Mouse (Mus musculus) ES-Bruce4 (cell line): ENCODE results near the gene Mterf4. TPM values are rescaled to one million over a fixed set of nuclear protein-coding genes. Genes with fewer than 3 reads are reported as not detected.

Experiments used
- H3K27ac ChIP-seq: 2 replicates; pipeline ENCODE4 v1.5.1; 2012; ENCODE audit warnings: low read length, inconsistent platforms; ENCODE audit not compliant: insufficient read depth
- H3K27me3 ChIP-seq: 2 replicates; pipeline ENCODE4 v1.6.1; 2012; ENCODE audit warnings: mild to moderate bottlenecking, low read length, inconsistent platforms; ENCODE audit not compliant: control insufficient read depth, poor library complexity, insufficient read depth, severe bottlenecking
- H3K36me3 ChIP-seq: 2 replicates; pipeline ENCODE4 v1.6.1; 2012; ENCODE audit warnings: inconsistent platforms, mild to moderate bottlenecking, low read length, moderate library complexity; ENCODE audit not compliant: control insufficient read depth, poor library complexity, insufficient read depth, severe bottlenecking
- H3K4me1 ChIP-seq: one replicate; pipeline ENCODE4 v1.8.1; 2011; ENCODE audit warnings: low read length; ENCODE audit not compliant: control insufficient read depth, insufficient read depth
- H3K4me3 ChIP-seq: 2 replicates; pipeline ENCODE4 v1.5.1; 2011; ENCODE audit warnings: low read depth, mild to moderate bottlenecking, low read length
- H3K9ac ChIP-seq: 2 replicates; pipeline ENCODE4 v1.6.1; 2012; ENCODE audit warnings: low read depth, mild to moderate bottlenecking, inconsistent platforms; ENCODE audit not compliant: poor library complexity, severe bottlenecking
- H3K9me3 ChIP-seq: replicated peaks from 2 replicates; pipeline ENCODE4 v1.6.1; 2012; ENCODE audit warnings: mild to moderate bottlenecking, low read length, inconsistent platforms; ENCODE audit not compliant: control insufficient read depth, poor library complexity, insufficient read depth, severe bottlenecking
- CTCF ChIP-seq: IDR thresholded peaks from one replicate; pipeline ENCODE4 v1.8.1; 2011; ENCODE audit warnings: low read depth, low read length
- EP300 ChIP-seq: IDR thresholded peaks from 2 replicates; pipeline ENCODE4 v1.6.1; 2011; ENCODE audit warnings: low read depth, low read length; ENCODE audit not compliant: insufficient read depth
- POLR2A ChIP-seq: IDR thresholded peaks from one replicate; pipeline ENCODE4 v1.8.1; 2011; ENCODE audit warnings: low read length; ENCODE audit not compliant: insufficient read depth
- polyA plus RNA-seq: library from polyadenylated mRNA; stranded (reverse); fragments of >200 nt; gene quantifications from 2 replicates; pipeline ENCODE4 v1.2.4, GENCODE M21; 2011; ENCODE audit warnings: low read depth; ENCODE audit not compliant: missing spikeins, insufficient read depth, insufficient read length

The Mterf4 gene
- polyA plus RNA-seq, 1 experiment: 25.7 TPM

GRCm38 (mm10) chr1:93272409-93272821, 33.3 kb downstream of the Mterf4 start:
- H3K36me3 ChIP-seq: no peaks in the 10 kb centered on the region
- no peaks in the 10 kb centered on the region for H3K27me3 ChIP-seq
- no peak overlapping the region for H3K27ac ChIP-seq
- H3K4me3 ChIP-seq: no peak overlapping the region
- H3K9ac ChIP-seq: no peak overlapping the region
- no peaks in the 10 kb centered on the region for H3K9me3 ChIP-seq
- no peaks in the 10 kb centered on the region for H3K4me1 ChIP-seq
- TF ChIP-seq CTCF (no peak), EP300 (no peak), POLR2A (no peak)

GRCm38 (mm10) chr1:93271751-93272150, 34.0 kb downstream of the Mterf4 start:
- Histone ChIP-seq H3K27me3 (no peaks in the 10 kb centered on the region), H3K9me3 (no peaks in the 10 kb centered on the region), H3K27ac (no peak overlapping the region), H3K4me1 (no peaks in the 10 kb centered on the region), H3K36me3 (no peaks in the 10 kb centered on the region), H3K4me3 (no peak overlapping the region), H3K9ac (no peak overlapping the region)
- TF ChIP-seq POLR2A: no peak
- no peak for TF ChIP-seq EP300
- TF ChIP-seq CTCF: no peak

- Histone ChIP-seq H3K9me3 (no peaks in the 10 kb centered on the region), H3K36me3 (no peaks in the 10 kb centered on the region)
- TF ChIP-seq EP300 (no peak), POLR2A (no peak)
Observed at GRCm38 (mm10) chr1:93270516-93271240, 35.0 kb downstream of the Mterf4 start.

GRCm38 (mm10) chr1:93268246-93268645, 37.5 kb downstream of the Mterf4 start:
- H3K4me1 ChIP-seq: no peaks in the 10 kb centered on the region
- H3K4me3 ChIP-seq: no peak overlapping the region
- no peaks in the 10 kb centered on the region for H3K36me3 ChIP-seq
- TF ChIP-seq EP300 (no peak), POLR2A (no peak), CTCF (no peak)
- no peaks in the 10 kb centered on the region for H3K9me3 ChIP-seq
- no peak overlapping the region for H3K27ac ChIP-seq
- H3K9ac ChIP-seq: no peak overlapping the region
- H3K27me3 ChIP-seq: no peaks in the 10 kb centered on the region

More at GRCm38 (mm10) chr1:93270516-93271240, 35.0 kb downstream of the Mterf4 start:
- H3K4me1 ChIP-seq: no peaks in the 10 kb centered on the region
- no peak overlapping the region for H3K9ac ChIP-seq
- no peaks in the 10 kb centered on the region for H3K27me3 ChIP-seq
- H3K4me3 ChIP-seq: no peak overlapping the region
- no peak overlapping the region for H3K27ac ChIP-seq

- no peaks in the 10 kb centered on the region for H3K27me3 ChIP-seq
- no peaks in the 10 kb centered on the region for H3K36me3 ChIP-seq
- TF ChIP-seq POLR2A (no peak), EP300 (no peak), CTCF (no peak)
- no peaks in the 10 kb centered on the region for H3K9me3 ChIP-seq
- H3K9ac ChIP-seq: no peak overlapping the region
- no peak overlapping the region for H3K27ac ChIP-seq
- H3K4me1 ChIP-seq: no peaks in the 10 kb centered on the region
- H3K4me3 ChIP-seq: no peak overlapping the region
Observed at GRCm38 (mm10) chr1:93267207-93267606, 38.5 kb downstream of the Mterf4 start.

DNA sequence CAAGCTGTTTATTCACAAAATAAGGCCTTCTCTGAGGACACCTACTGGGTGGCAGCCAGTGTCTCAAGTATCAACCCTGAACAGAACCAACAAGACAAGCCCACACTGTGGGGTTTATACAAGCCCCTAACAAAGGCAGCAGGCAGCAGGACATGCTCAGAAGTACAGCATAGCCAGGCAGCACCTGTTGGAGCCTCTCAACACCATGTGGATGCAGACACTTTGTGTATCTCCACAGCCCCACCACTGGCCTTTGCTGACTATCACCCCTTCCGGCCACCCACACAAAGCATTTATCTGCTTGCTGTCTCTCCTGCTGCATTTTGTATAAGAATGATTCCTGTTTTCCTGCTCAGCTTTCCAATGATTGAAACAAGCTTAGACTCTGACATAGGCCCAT, 48.2 kb downstream of the Mterf4 start:
- Histone ChIP-seq H3K27ac (no peak overlapping the region), H3K27me3 (no peaks in the 10 kb centered on the region), H3K36me3 (no peaks in the 10 kb centered on the region), H3K9me3 (no peaks in the 10 kb centered on the region), H3K4me1 (no peaks in the 10 kb centered on the region), H3K9ac (no peak overlapping the region), H3K4me3 (no peak overlapping the region)
- TF ChIP-seq POLR2A (no peak), CTCF (no peak), EP300 (no peak)
